Mouse (Mus musculus) adrenal gland, postnatal 25 days (tissue): Measurements from ENCODE around the gene Rpgrip1l. TPM values are rescaled to one million over a fixed set of nuclear protein-coding genes. Genes with fewer than 3 reads are reported as not detected.

Experiments
- DNase-seq: peaks from one replicate; pipeline ENCODE4 v3.0.0; 2021; ENCODE audit warnings: mixed read lengths
- total RNA-seq: library from RNA; stranded (reverse); gene quantifications from 2 replicates; pipeline ENCODE4 v1.2.3, GENCODE M21; 2021

Rpgrip1l gene
- total RNA-seq, 1 experiment from 2014 or later, result 8.4 TPM

DNA sequence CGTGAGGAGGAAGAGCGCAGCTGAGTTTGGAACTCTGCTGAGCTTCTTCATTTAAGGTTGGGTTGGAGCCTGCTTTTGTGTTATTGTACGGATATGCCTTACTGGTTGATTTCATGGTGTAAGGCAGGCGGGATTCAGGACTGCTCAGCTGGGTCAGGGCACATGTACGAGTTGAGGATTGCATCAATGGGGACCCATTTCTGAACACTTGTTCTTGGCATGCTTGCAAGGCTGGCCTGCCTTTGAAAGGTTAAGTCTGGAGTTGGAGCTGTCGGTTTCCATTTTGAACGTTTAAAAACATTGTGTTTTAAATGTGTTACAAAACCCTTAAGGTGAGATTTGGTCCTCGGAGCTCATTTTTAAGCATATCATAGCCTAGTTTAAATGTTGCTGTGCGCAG is 16.0 kb upstream of the Rpgrip1l start:
- no peak for DNase-seq

DNA sequence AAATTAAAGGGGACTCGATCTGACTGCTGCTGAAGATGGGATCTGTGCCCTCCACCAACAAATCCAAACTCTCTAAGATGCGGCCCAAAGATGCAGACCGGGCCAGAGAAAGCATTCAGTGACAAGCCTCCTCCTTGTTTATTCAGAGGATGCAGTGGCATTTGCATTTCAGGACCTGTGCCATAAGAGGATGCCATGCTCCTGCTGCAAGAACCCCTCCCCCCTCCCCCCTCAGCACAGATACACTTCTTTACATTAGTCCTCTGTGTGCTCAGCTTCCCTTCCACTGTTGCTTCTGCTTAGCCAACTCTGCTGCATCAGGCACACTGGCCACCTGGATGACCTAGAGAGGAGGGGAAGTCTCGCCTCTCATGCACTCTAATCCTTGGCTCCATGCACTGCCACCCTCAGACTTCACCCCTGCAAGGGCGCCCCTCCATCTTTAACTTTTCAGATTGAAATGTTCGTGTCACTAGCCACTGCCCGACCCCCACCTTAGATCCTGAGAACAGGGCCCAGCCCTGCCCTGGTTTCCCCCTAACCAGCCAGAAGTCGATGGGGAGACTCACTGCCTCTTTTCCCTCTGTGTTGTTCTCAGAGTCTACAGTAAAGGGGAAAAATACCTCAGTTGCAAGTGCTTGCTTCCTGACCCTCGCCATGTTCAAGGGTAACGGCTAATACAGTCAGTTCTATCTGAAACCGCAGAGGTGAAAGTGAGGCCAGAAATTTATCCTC is 14.6 kb upstream of the Rpgrip1l start:
- DNase-seq, result no peak

DNA sequence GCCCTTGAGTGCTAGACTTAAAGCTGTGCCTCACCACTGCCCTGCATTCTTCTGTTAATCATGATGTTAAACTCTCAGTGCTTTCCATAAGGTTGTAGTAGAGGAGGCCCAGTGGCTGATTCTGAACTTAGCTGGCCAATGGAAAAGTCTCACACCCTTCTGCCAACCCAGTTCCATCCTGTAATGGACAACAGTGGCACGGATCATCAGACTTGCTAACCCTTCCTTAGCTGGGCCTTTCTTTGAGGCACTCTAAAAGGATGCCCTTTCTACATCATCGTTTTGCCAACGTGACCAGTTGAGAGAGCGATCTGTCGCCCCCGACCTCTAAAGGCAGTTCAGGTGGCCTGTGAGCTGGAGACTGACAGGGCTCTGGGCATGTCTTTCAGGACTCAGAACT is 13.9 kb upstream of the Rpgrip1l start:
- DNase-seq, result no peak

DNA sequence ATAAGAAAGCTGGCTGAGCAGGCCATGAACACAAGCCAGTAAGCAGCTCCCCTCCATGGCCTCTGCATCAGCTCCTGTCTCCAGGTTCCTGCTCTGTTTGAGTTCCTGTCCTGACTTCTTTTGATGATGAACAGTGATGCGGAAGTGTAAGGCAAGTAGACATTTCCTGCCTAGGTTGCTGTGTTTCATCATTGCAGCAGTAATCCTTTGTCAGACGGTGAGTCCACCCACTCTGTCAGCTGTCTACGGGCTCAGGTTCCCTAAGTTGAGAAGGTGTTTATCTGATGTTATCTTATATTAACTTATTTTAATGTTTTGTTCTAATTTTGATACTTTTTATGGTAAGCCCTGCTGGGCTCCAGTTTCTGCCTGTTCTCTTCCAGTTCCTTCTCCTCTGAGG is 13.0 kb upstream of the Rpgrip1l start:
- no peak for DNase-seq

DNA sequence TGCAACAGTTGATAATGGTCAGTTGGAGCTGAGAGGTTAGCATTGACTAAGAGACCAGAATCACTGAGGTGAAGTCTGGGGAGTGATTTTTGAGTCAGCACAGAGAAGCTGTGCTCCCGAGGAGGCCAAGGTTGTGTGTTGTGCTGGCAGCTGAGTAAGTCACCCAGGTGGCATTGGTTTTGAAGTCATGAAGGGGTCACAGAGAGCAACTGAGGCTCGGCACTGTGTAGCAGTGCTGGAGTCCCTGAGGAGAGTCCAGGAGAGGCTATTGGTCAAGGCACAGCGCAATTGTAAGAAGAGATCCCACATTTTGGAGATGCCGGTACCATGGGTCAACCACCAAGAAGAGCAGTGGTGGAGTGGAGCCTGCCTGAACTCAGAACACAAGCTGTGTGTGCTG is 11.9 kb upstream of the Rpgrip1l start:
- no peak for DNase-seq

DNA sequence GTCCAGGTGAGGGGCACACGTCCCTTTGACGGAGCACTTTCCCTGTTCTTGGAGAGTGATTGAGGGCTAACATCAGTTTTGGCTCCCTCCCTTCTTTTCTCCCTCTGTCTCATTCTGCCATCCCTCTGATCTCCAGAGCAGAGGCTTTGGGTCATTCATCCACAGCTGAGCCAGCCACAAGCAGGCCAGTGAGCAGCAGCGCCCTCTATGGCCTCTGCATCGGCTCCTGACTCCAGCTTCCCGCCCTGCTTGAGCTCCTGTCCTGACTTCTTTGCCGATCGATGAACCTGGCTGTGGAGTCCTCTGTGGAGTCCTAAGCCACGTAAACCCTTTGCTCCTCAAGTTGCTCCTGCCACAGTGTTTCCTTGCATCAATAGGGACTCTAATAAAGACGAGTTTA is 11.2 kb upstream of the Rpgrip1l start:
- DNase-seq, result no peak

DNA sequence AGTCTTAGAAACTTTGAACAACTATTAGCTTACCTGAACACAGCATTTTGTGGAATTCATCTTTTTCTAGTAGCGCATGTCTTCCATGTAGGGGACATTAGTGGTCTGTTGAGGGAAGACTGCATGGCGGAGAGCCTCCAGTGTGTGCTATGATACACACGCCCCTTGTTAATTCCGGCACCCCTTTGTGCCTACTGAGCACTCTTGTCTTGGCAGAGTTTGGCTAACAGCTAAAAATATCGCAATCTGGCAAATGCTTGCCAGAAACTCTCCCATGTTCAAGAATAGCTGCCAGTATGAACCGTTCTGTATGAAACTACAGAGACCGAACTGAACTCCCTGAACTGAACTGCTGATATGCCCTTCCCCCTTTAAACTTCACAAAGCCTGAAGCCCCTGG is 10.4 kb upstream of the Rpgrip1l start:
- DNase-seq, result no peak

DNA sequence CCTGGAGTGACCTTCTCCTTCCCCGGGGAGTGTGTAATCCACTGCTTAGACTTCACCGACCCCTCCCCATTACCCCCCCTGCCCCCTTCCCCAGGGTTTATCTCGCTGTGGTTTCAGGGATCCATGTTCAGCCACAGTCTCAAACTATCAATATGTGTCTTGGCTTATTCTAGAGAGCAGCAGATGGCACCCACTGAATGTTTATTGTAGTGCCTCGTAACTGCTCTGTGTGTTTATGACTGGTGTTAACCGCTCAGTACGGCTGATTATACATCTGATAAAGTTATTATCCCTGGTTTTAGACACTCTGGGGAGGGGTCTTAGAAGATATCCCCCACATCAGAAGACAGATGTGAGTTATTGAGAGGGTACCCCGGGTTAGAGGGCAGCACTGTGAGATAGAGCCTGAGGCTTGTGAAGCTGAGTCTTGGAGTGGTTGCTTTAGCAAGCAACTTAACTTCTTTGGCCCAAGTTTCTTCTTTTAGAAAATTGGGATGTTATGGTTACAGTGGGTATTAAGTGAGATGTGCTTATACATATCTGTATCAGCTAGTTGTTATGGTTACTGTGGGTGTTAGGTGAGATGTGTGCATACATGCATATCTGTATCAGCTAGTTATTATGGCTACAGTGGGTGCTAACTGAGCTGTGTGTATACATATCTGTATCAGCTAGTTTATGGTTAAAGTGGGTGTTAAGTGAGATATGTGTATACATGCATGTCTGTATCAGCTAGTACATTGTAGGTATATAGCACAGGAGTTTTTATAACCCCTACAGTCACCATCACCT is 6.1 kb upstream of the Rpgrip1l start:
- no peak for DNase-seq

DNA sequence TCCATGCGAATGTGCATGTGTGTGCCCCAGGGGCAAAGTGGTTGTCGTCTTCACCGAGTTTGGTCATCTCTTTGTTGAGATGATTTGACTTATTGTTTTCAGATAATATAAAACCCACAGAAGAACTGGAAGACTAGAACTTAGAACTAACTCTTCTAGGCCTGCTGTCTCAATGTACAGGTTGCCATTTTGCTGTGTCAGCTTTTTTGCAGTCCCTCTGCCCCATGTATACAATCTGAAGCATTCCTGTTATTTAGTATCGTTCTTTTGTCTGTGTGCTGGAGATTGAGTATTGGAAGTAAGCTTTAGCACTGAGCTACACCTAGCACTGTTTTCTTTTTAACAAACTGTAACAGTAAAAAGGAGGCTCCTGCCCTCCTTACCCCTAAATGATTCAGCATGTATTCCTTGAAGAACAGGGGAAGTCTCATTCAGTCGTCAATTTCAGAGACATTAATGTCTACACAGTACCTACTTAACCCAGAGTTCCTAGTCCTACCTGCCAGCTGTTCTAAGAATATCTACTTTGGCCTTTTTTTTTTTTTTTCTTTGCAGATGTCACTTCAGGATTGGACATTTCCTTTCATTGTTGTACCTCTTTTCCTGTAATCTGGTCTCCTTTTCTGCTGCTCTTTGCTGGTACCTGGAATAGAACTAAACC is 4.6 kb upstream of the Rpgrip1l start:
- DNase-seq, result no peak

DNA sequence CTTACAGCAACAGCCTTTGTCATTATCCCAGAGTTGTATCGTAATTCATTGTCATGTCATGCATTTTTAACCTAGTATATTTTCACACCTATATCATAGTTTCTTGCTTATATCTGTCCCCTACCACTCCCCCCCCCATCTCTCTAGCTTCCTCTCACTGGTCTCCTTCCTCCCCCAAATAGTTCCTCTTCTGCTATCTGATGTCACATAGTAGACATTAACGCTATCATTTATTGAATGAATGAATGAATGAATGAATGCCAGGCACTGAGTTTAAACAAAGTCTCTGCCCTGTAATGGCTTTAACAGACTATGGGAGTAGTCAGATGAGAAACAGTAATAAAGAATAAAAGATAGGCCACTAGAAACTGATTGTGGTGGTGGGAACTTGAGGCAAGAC is 720 bp downstream of the Rpgrip1l start:
- DNase-seq, result no peak

DNA sequence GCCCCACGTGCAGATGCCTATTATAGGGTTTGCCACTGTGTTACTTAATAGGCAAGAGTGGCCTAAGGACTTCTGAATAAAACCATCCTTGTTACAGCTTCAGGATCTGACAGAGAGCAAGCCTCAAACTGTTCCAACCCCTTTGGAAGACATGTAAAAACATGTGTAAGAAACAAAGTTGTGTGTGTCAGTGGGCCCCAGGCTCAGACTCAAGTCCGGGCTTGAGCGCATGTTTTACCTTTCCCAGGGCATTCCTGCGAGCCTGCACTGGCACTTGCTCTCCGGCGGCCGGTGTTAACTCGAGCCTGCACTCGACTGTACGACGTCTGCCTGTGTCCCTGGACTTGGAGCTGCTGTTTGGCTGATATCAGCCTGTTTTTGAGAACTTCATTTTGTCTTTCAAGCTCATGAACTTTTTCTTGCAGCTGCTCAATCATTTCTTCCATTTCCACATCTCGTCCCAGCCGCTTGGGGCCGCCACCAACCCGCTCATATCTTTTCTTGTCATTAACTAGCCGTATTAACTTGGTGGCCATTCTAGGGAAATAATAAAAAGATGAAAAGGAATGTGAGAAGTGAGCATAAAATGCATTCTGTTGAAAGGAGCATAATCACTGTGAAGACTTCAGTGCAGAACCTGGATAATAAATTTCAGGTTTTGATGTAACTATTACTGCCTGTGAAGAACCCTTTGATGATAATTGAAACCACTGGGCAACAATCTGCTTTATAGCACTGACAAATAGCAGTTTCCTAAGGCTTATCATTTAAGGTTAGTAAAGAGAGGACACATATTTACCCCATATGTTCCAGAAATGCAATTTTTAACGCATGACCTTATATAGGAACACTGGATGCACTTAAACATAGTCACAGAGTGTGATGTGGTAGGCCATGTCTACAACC is 8.3 kb downstream of the Rpgrip1l start:
- no peak for DNase-seq

DNA sequence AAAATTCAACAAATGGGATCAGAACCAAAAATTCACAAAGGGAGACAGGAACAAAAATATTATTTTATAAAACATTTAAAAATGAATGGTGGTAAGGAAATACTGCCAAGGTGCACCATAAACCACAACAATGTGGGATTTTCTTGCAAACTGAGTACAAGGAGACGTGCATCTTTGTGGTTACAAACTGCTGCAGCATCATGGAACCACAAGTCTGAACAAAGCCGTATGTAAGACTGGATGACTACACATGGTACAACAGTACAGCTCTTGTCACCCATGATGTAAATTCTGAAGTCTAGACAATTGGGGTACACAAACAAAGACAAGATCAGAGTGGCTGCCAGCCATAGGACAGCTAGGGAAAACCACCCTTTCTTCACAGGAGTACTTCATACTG is 14.4 kb downstream of the Rpgrip1l start:
- no peak for DNase-seq

DNA sequence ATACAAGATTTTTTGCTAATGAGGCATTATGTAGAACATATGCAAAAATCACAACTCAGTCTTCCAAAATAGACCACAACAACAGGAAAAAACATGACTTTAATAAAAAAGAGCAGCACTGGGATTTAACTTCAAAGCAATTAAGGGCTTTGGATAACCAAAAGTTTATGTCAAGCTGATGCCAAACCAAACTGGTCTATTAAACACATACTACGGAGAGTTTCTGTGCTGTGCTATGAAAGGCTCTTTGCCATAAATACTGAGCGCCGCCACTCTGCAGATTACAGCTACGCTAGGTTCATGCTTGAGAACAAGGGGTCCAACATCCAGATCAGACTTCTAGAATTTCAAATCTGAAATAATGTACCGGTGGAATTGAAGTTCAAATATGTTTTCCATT is 17.3 kb downstream of the Rpgrip1l start:
- no peak for DNase-seq

DNA sequence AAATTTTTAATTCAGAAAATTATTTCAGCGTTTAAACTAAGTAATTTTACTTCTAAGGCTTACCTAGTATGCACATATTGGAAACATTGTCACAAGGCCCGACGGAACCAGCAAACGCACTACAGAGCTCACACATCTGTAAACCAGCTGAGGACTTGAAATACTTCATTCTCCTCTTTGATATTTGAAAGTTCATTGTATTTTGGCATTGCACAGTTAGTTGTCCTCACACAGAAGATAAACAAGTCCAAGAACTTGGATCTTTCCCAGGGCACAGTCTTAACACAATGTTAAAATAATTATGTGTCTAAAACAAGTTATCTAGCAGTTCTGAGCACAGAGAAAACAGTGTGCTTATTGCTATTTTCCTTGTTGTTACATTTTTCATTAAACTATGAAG is 22.5 kb downstream of the Rpgrip1l start:
- no peak for DNase-seq

DNA sequence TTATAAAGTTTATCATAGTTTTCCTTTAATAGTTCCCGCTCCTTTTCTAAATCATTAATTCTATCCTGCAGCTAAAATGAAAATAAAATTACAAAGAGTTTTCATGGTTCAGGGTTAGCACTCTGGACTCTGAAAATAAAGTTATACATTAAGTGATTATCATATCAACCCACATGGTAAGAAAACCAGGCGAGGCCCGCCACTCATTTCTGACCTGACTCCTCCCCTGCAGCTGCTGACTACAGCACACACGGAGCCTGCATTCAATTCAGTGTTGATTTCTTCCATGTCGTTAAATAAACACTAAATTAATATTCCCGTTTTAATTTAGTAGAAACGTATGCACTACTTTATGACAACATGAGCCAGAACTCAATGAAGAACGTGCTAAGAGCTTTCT is 26.8 kb downstream of the Rpgrip1l start:
- no peak for DNase-seq

DNA sequence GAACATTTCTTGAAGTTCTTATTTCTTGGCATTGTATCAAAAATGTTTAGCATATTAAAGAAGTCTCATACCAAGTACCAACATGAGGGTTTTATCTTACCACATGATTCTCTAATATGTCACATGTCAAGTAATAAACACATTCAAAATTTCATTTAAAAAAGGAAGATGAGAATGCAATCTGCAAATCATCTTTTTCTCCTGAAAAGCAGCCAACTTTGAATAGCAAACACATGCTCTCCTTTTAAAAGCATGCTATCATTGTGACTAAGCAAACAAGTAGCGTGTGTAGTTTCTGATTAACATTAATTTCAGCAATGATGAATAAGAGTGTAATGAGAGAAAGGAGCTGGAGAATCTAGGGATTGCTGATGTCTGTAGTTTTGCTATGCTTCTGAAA is 29.2 kb downstream of the Rpgrip1l start:
- no peak for DNase-seq

DNA sequence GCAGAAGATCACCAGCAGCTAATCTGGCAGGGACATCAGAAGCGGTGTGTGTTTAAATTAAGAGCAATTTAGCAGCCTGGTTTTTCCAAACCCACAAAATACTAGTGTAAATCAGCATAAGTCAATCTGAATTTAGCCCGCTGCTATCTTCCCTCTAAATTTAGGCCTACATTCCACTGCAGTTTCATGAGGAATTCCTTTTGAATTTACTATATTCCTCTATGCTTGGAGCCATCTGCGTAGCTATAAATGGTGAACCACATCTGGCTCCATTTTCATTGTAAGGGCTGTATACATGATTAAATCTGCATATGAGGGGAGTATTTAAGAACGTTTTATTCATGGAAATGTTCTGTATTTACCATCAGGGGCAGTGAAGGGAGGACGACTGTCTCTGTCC is 30.4 kb downstream of the Rpgrip1l start:
- DNase-seq, result no peak

DNA sequence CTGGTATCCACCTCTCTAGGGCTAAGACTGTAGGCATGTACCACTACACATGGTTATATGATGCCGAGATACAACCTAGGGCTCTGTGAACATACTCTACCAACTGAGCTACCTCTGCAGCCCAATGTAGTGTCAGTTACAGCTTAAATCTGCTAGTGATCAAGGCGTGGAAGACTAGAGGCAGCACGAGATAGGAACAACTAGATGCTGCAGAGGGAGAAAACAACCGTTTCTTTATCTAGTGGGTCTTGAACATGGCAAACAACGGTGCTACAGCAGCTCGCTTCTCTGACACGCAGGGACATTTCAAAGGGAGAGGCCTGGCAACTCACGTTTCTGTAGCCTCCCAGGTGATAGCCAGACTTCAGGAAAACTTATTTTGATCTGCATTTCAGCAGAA is 31.5 kb downstream of the Rpgrip1l start:
- DNase-seq, result no peak

DNA sequence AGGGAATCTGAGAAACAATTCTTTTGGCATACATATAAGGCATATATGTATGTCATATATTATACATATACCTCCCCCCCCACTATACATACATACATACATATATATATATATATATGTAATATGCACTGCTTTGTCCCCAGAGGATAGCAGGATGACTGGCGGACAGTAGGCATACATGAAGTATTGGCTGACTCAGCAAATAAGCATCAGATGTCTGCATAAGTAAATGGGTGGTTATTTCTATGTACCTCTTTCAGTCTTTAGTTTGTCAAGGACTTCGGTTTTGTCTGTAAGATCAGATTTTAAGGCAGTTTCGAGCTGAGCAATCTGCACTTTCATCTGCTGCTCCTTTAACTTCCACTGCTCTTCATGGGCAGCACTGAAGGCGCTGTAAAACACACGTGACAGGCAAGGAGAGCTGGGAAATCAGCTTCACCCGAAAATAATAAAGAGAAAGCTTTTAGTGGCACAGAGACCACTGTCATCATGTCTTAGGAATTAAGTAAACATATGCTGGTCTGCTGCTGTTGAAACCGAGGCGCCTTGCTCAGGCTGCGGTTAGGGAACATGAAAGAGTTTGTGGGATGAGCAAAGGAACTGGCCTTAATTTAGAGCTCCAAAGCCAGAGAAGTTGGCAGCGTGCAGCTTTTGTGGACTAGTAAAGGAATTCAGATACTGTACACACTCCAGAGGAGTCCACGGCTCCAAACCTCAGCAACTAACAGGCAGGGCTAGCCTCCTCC is 32.4 kb downstream of the Rpgrip1l start:
- DNase-seq, result no peak

DNA sequence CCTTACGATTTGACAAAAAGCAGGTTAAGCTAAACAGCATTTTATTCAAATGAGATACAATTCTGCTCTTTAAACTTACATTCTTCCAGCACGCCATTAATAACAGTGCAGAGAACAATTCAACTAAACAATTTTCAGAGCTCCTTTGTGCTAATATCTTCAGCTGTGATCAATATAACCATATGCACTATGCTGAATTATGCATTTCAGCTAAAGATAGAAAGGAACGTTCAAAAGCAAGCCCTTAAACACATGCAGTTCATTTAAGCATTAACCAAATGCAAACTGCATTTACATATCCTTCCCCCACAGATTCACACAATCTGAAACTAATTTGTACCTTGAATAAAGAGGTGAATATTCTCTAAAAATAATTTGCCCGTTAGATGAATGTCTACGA is 35.0 kb downstream of the Rpgrip1l start:
- no peak for DNase-seq

DNA sequence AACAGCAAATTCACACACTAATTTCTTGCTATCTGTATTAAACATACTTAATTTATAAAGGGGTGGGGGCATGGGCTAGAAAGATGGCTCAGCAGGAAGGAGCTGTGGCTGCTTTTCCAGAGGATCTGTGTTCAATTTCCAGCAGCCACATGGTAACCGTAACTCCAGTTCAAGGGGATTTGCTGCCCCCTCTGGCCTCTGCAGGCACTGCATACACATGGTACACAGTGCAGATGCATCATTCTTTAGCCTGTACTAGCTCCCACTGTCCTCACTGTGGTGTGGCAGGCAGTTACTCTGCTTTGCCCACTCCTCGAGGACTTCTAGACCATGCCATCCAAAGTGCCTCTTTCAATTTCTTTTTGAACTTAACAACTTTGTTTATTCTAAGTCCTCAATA is 36.7 kb downstream of the Rpgrip1l start:
- DNase-seq, result no peak

DNA sequence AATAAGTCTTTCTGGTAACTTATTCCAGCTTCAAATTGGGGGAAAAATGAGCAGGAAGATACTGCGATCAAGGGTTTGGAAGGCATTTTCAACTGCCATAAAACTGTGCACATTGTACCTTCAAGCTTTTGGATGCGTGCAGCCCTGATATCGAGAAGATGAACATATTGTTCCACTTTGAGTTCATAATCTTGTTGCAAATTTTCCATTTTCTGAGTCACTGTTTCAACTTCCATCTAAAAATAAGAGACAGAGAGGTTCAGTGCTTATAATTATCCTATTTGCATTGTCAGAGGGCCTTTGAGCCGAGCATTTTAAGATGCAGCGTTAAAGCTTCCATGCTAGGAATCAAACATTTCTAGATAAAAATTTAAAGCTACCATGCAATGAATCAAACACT is 39.6 kb downstream of the Rpgrip1l start:
- DNase-seq, result no peak
